Mouse (Mus musculus): ENCODE results near the gene Prpf38b.

DNA sequence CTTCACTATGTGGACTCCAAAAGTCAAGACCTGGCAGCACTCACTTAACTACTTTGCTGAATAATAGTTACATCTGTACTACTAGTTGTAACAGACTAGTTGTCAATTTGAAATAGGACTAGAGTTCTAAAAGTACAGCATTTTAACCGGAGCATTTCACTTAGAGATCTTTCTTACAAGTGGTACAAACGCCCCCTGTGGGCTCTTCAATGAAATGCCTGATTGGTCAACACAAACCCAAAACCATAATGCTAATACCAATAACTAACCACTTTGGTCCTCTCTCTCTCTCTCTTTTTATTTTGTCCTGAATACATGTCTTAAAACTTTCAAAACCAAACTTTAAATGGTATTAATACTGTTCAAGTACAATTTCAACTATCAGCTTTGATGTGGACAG, 9.5 kb downstream of the Prpf38b start:
- TF ChIP-seq CTCF (IDR thresholded peaks at IDR 0.05; ENCODE audit: low read depth, low read length) (no peak), POLR2A (IDR thresholded peaks at IDR 0.05; ENCODE audit: extremely low read depth, insufficient read depth, low read length) (no peak)

Data from liver, adult 2 months (tissue).